Mouse (Mus musculus): ENCODE measurements around the gene Tnrc18. TPM values are rescaled to one million over a fixed set of nuclear protein-coding genes. Genes with fewer than 3 reads are reported as not detected.

Tnrc18 gene
- polyA plus RNA-seq, 1 experiment from 2014 or later, result 39.3 TPM

DNA sequence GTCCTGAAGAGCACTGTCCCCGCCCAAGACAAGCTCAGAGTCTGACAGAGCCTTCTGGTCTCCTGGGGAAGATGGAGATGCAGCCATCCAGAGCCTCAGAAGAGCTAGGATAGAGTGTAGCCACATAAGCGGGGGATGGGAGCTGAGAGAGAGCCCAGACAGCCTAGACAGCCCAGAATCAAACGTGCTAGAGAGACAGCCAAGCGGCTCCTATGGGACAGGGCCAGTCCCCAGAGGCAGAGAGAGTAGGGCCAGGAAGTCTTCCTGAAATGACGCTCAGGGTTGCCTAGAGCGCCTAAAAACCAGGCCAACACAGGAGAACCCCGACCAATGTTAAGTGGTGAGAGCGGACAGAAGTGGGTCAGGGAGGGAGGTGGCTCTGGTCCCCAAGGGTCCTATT, 39.3 kb downstream of the Tnrc18 start:
- Histone ChIP-seq H3K36me3 (peaks cover 93% of the 10 kb centered on the region), H3K27ac (no peak overlapping the region), H3K9me3 (no peaks in the 10 kb centered on the region), H3K4me1 (replicated peaks) (peaks cover 31% of the 10 kb centered on the region), H3K27me3 (ENCODE audit: insufficient read depth, poor library complexity, severe bottlenecking) (no peaks in the 10 kb centered on the region), H3K4me3 (no peak overlapping the region)
- WGBS, result 73% methylated on average over 8 of the region's 8 CpGs
- DNase-seq (ENCODE audit: low spot score), result no peak

DNA sequence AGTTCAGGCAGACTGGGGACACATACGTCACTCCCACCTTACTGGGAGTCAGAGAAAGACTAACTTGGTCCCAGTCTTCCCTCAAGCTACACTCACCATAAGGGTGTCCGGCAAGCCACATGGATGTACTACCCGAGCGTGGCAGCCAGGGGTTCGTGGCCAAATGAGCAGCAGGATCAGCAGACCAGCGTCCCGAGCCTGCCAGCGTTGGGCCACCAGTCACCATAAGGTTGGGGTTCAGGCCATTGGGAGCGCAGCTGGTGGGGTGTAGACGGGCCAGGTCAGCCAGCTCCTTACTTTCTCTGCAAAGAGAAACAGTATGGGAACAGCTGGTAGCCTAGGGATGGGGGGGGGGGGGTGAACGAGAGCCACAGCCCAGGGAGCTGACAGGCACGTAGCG, 41.4 kb downstream of the Tnrc18 start:
- H3K27ac ChIP-seq, result no peak overlapping the region
- WGBS, result 88% methylated on average over 13 of the region's 13 CpGs
- H3K36me3 ChIP-seq, result peaks cover 97% of the 10 kb centered on the region
- peaks cover 22% of the 10 kb centered on the region for H3K4me1 ChIP-seq (replicated peaks)
- no peak for DNase-seq (ENCODE audit: low spot score)
- no peaks in the 10 kb centered on the region for H3K9me3 ChIP-seq
- no peak overlapping the region for H3K4me3 ChIP-seq
- no peaks in the 10 kb centered on the region for H3K27me3 ChIP-seq (ENCODE audit: insufficient read depth, poor library complexity, severe bottlenecking)

GRCm38 (mm10) chr5:142774771-142775170, 42.7 kb downstream of the Tnrc18 start:
- H3K9me3 ChIP-seq, result no peaks in the 10 kb centered on the region
- H3K36me3 ChIP-seq, result peaks cover 97% of the 10 kb centered on the region
- H3K27me3 ChIP-seq (ENCODE audit: insufficient read depth, poor library complexity, severe bottlenecking), result no peaks in the 10 kb centered on the region
- 93% methylated on average over 5 of the region's 5 CpGs for WGBS
- no peak for DNase-seq (ENCODE audit: low spot score)
- H3K4me1 ChIP-seq (replicated peaks), result peaks cover 16% of the 10 kb centered on the region
- H3K4me3 ChIP-seq, result no peak overlapping the region
- no peak overlapping the region for H3K27ac ChIP-seq

DNA sequence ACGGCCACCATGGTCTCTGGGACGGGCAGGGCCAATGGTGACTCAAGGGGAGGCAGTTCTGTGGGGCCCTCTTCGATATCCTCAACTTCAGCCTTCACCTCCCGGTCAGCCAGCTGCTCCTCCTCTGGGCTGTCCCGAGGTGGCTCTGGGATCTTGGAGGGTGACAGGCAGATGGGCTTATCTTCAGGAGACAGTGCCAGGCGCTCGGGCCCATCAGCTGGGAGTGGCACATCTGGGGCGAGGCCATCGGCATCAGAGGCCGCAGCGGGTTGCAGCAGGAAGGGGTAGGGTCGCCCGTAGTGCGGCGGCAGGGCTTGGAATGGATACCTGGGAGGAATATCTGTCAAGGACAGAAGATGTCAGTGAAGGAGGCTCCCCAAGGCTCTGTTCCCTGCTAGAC, 45.5 kb downstream of the Tnrc18 start:
- peaks cover 19% of the 10 kb centered on the region for H3K4me1 ChIP-seq (replicated peaks)
- H3K9me3 ChIP-seq, result no peaks in the 10 kb centered on the region
- 95% methylated on average over 15 of the region's 15 CpGs for WGBS
- H3K36me3 ChIP-seq, result peaks cover 95% of the 10 kb centered on the region
- H3K27ac ChIP-seq, result no peak overlapping the region
- DNase-seq (ENCODE audit: low spot score), result no peak
- no peaks in the 10 kb centered on the region for H3K27me3 ChIP-seq (ENCODE audit: insufficient read depth, poor library complexity, severe bottlenecking)
- H3K4me3 ChIP-seq, result no peak overlapping the region

- WGBS, result 88% methylated on average over 4 of the region's 4 CpGs
- peaks cover 95% of the 10 kb centered on the region for H3K36me3 ChIP-seq
Measured at GRCm38 (mm10) chr5:142771034-142771433, 46.4 kb downstream of the Tnrc18 start.

GRCm38 (mm10) chr5:142769641-142770040, 47.8 kb downstream of the Tnrc18 start:
- H3K36me3 ChIP-seq, result peaks cover 95% of the 10 kb centered on the region
- WGBS, result 68% methylated on average over 5 of the region's 5 CpGs
- H3K27ac ChIP-seq, result no peak overlapping the region

More at GRCm38 (mm10) chr5:142771034-142771433, 46.4 kb downstream of the Tnrc18 start:
- H3K27ac ChIP-seq, result no peak overlapping the region
- no peaks in the 10 kb centered on the region for H3K9me3 ChIP-seq
- no peak overlapping the region for H3K4me3 ChIP-seq
- peaks cover 19% of the 10 kb centered on the region for H3K4me1 ChIP-seq (replicated peaks)
- no peak for DNase-seq (ENCODE audit: low spot score)
- no peaks in the 10 kb centered on the region for H3K27me3 ChIP-seq (ENCODE audit: insufficient read depth, poor library complexity, severe bottlenecking)

DNA sequence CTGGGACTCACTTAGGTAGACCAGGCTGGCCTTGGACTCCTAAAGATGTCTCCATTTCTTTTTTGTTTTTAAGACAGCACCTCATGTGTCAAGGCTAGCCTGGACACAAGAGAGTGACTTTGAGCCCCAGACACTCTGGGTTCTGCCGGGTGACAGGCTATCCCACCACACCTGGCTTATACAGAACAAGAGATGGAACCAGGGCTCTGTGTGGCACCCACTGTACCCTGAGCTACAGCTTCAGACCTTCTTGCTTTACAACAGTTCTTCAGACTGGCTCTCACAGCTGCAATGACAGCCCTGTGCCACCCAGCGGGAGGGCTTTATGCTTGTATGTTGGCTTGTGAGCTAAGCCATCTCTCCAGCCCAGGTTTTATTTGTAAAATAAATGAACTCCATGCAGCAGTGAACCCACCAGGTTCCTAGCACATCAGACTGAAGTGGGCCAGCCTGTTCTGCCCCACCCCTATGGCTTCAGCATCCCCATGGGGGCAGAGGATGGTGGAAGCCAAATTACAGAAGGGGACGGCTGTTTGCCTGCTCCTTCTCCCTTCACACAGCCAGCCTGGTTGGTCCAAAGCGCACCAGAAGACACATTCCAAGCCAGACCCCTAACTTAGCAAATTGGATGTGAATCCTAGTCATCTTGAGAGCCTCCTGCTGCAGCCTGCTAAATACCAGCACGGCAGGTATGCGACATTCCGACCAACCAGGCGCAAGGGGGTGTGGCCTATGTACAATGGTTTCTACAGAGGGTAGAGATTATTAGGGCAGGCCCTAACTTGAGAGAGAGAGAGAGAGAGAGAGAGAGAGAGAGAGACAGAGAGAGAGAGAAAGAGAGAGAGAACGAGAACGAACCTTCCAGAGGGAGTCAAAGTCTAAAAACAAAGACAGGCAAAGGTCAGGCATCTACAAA, 48.9 kb downstream of the Tnrc18 start:
- H3K4me1 ChIP-seq (replicated peaks), result peaks cover 19% of the 10 kb centered on the region
- no peak for DNase-seq (ENCODE audit: low spot score)
- H3K27me3 ChIP-seq (ENCODE audit: insufficient read depth, poor library complexity, severe bottlenecking), result no peaks in the 10 kb centered on the region
- 49% methylated on average over 10 of the region's 10 CpGs for WGBS
- no peak overlapping the region for H3K4me3 ChIP-seq
- H3K9me3 ChIP-seq, result no peaks in the 10 kb centered on the region
- H3K27ac ChIP-seq, result peak overlapping the region; percentile 69
- peaks cover 95% of the 10 kb centered on the region for H3K36me3 ChIP-seq

More at GRCm38 (mm10) chr5:142769641-142770040, 47.8 kb downstream of the Tnrc18 start:
- H3K4me3 ChIP-seq, result no peak overlapping the region
- DNase-seq (ENCODE audit: low spot score), result no peak
- no peaks in the 10 kb centered on the region for H3K27me3 ChIP-seq (ENCODE audit: insufficient read depth, poor library complexity, severe bottlenecking)
- peaks cover 19% of the 10 kb centered on the region for H3K4me1 ChIP-seq (replicated peaks)
- no peaks in the 10 kb centered on the region for H3K9me3 ChIP-seq

GRCm38 (mm10) chr5:142767937-142768336, 49.5 kb downstream of the Tnrc18 start:
- Histone ChIP-seq H3K4me1 (replicated peaks) (peaks cover 19% of the 10 kb centered on the region), H3K27ac (no peak overlapping the region; the same call in 1 of the 2 replicates), H3K27me3 (ENCODE audit: insufficient read depth, poor library complexity, severe bottlenecking) (no peaks in the 10 kb centered on the region), H3K36me3 (peaks cover 95% of the 10 kb centered on the region), H3K9me3 (no peaks in the 10 kb centered on the region), H3K4me3 (no peak overlapping the region)
- WGBS, result 26% methylated on average over 7 of the region's 7 CpGs
- peak; percentile 64 for DNase-seq (ENCODE audit: low spot score)

GRCm38 (mm10) chr5:142766708-142767107, 50.8 kb downstream of the Tnrc18 start:
- Histone ChIP-seq H3K36me3 (peaks cover 95% of the 10 kb centered on the region), H3K27ac (no peak overlapping the region), H3K9me3 (no peaks in the 10 kb centered on the region), H3K27me3 (ENCODE audit: insufficient read depth, poor library complexity, severe bottlenecking) (no peaks in the 10 kb centered on the region), H3K4me1 (replicated peaks) (peaks cover 19% of the 10 kb centered on the region), H3K4me3 (no peak overlapping the region)
- no peak for DNase-seq (ENCODE audit: low spot score)
- 89% methylated on average over 3 of the region's 3 CpGs for WGBS

- Histone ChIP-seq H3K27me3 (ENCODE audit: insufficient read depth, poor library complexity, severe bottlenecking) (no peaks in the 10 kb centered on the region), H3K36me3 (peaks cover 95% of the 10 kb centered on the region), H3K9me3 (no peaks in the 10 kb centered on the region), H3K27ac (no peak overlapping the region), H3K4me1 (replicated peaks) (peaks cover 17% of the 10 kb centered on the region), H3K4me3 (no peak overlapping the region)
- no peak for DNase-seq (ENCODE audit: low spot score)
- WGBS, result 79% methylated on average over 15 of the region's 15 CpGs
Measured at GRCm38 (mm10) chr5:142764889-142765288, 52.6 kb downstream of the Tnrc18 start.

DNA sequence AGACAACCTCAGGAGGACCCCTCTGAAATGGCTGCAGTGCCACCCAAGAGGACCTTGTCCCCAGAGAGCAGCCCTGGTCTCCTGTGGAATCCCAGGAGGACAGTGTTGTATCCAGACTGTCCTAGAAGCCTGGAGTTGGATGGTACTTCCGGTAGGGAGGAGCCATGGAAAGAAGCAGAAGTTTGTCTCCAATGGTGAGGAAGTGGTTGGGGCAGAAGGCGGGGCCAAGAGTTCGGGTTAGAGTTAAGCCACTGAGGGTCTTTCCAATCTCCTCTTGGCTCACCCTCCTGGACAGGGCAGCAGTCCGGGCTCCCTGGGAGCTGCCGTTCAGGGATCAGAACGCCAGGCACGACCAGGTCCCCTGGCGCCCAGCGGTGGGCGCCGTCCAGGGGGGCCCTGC, 53.2 kb downstream of the Tnrc18 start:
- 51% methylated on average over 11 of the region's 11 CpGs for WGBS
- H3K4me1 ChIP-seq (replicated peaks), result peaks cover 11% of the 10 kb centered on the region
- no peaks in the 10 kb centered on the region for H3K9me3 ChIP-seq
- no peak overlapping the region for H3K27ac ChIP-seq
- H3K36me3 ChIP-seq, result peaks cover 95% of the 10 kb centered on the region
- DNase-seq (ENCODE audit: low spot score), result no peak
- H3K4me3 ChIP-seq, result no peak overlapping the region
- H3K27me3 ChIP-seq (ENCODE audit: insufficient read depth, poor library complexity, severe bottlenecking), result no peaks in the 10 kb centered on the region

GRCm38 (mm10) chr5:142762082-142762807, 55.2 kb downstream of the Tnrc18 start:
- H3K27me3 ChIP-seq (ENCODE audit: insufficient read depth, poor library complexity, severe bottlenecking), result no peaks in the 10 kb centered on the region
- no peak overlapping the region for H3K27ac ChIP-seq
- H3K4me3 ChIP-seq, result no peak overlapping the region
- DNase-seq (ENCODE audit: low spot score), result no peak
- H3K36me3 ChIP-seq, result peaks cover 100% of the 10 kb centered on the region
- no peaks in the 10 kb centered on the region for H3K9me3 ChIP-seq
- WGBS, result 90% methylated on average over 21 of the region's 21 CpGs
- H3K4me1 ChIP-seq (replicated peaks), result no peaks in the 10 kb centered on the region

Data from hindbrain, embryonic 10.5 days (tissue).